Mouse (Mus musculus) liver, adult 2 months (tissue): ENCODE measurements around the gene Irf2bp1.

Source experiments
- CTCF ChIP-seq: fragments of 200-500 bp; IDR thresholded peaks from 2 replicates; pipeline ENCODE4 v1.5.1; 2011; ENCODE audit warnings: low read depth, low read length, control low read depth
- POLR2A ChIP-seq: fragments of 200-500 bp; IDR thresholded peaks from 2 replicates; pipeline ENCODE4 v1.6.1; 2011; ENCODE audit warnings: low read length, control low read depth; ENCODE audit not compliant: insufficient read depth; ENCODE audit errors: extremely low read depth

DNA sequence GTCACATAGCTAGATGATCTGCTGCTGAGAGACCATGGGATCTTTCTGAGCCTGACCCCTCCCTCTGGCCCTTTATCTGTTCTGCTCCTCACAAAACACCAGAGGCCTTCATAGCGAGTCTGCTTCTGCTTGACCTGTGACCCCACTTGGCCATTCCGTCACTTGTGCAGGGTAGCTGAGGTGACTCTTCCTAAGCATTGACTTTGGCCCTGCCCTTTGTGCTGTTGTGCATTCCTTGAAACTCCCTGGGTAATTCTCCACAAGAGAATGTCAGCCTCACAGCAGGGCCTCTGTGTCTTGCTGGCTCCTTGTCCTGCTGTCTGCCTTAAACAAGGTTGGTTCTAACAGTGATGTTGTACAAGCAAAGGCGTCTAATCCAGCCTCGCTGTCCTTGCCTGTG, 27.8 kb downstream of the Irf2bp1 start:
- TF ChIP-seq POLR2A (no peak), CTCF (no peak)
